11 mouse cellular contexts compared by ENCODE assay signal in genomic region chr2:68381205-68381604, GRCm38 (mm10).
DNase-seq lines count a peak whose midpoint lies in the region; ATAC-seq lines count a peak whose summit lies in the region.
"Had no signal": no experiment of that assay in that cellular context is flagged by ENCODE, and none has a peak within 500 bp of the region (broad histone marks: within the 10 kb centered on the region; RNA-seq: fewer than 3 reads in every experiment).

No protein-coding gene starts in this region.

- no peaks in the 10 kb centered on the region for H3K27me3 ChIP-seq in heart, embryonic 15.5 days
- H3K27me3 ChIP-seq in midbrain, embryonic 12.5 days, result 0 out of 2 replicates have a peak, but pooled peaks cover 3% of the 10 kb centered on the region
- 0 out of 2 replicates have a peak, but pooled peaks cover 11% of the 10 kb centered on the region for H3K27me3 ChIP-seq in midbrain, embryonic 10.5 days (ENCODE audit: low read depth, poor library complexity, severe bottlenecking)
- no peaks in the 10 kb centered on the region for H3K27me3 ChIP-seq in midbrain, embryonic 13.5 days

- H3K9ac ChIP-seq in heart, embryonic 15.5 days, result no peak overlapping the region
- H3K9ac ChIP-seq in midbrain, embryonic 12.5 days (replicated peaks), result no peak overlapping the region
- no peak overlapping the region for H3K9ac ChIP-seq in midbrain, embryonic 13.5 days (replicated peaks)

- no peaks in the 10 kb centered on the region for H3K9me3 ChIP-seq in heart, embryonic 15.5 days (replicated peaks)
- H3K9me3 ChIP-seq in midbrain, embryonic 12.5 days, result no peaks in the 10 kb centered on the region
- no peaks in the 10 kb centered on the region for H3K9me3 ChIP-seq in midbrain, embryonic 10.5 days (replicated peaks)
- H3K9me3 ChIP-seq in midbrain, embryonic 13.5 days, result no peaks in the 10 kb centered on the region
- H3K9me3 ChIP-seq: heart, embryonic 10.5 days had no signal

- DNase-seq in heart, postnatal 25 days (ENCODE audit: low spot score), result no peak
- no peak for DNase-seq in midbrain, embryonic 10.5 days (ENCODE audit: low spot score)
- peak; percentile 64 for DNase-seq in induced T-regulatory cell, adult 2 months (ENCODE audit: low read depth)
- peak; percentile 35 to 36 for DNase-seq in thymus, postnatal 10 days (ENCODE audit: low spot score in 2 of 2)
- no peak for DNase-seq in urinary bladder, postnatal 25 days (ENCODE audit: low spot score)
- DNase-seq: cerebellum, postnatal 36 days; right cerebral cortex, postnatal 14 days had no signal

- H3K4me3 ChIP-seq in heart, embryonic 15.5 days, result no peak overlapping the region
- H3K4me3 ChIP-seq in midbrain, embryonic 12.5 days, result no peak overlapping the region
- no peak overlapping the region for H3K4me3 ChIP-seq in midbrain, embryonic 10.5 days
- no peak overlapping the region for H3K4me3 ChIP-seq in midbrain, embryonic 13.5 days (replicated peaks)
- H3K4me3 ChIP-seq: heart, embryonic 10.5 days had no signal

- intact Hi-C loops in heart, postnatal 25 days (cut with DNase I), result no loop called here

- 59% methylated on average over 6 of the region's 6 CpGs for WGBS in heart, embryonic 15.5 days
- WGBS in midbrain, embryonic 12.5 days, result 54% methylated on average over 6 of the region's 6 CpGs
- WGBS in midbrain, embryonic 10.5 days, result 65% methylated on average over 6 of the region's 6 CpGs
- WGBS in midbrain, embryonic 13.5 days, result 45% methylated on average over 6 of the region's 6 CpGs

- H3K27ac ChIP-seq in heart, embryonic 15.5 days, result 0 out of 2 replicates have a peak overlapping the region, but pooled peaks have one; percentile 55
- H3K27ac ChIP-seq in midbrain, embryonic 12.5 days (replicated peaks), result 0 out of 2 replicates have a peak overlapping the region, but pooled peaks have one; percentile 42
- no peak overlapping the region; the same call in 1 of the 2 replicates for H3K27ac ChIP-seq in midbrain, embryonic 10.5 days (replicated peaks)
- no peak overlapping the region for H3K27ac ChIP-seq in midbrain, embryonic 13.5 days

- peaks cover 75% of the 10 kb centered on the region for H3K4me1 ChIP-seq in heart, embryonic 15.5 days (replicated peaks)
- H3K4me1 ChIP-seq in midbrain, embryonic 12.5 days, result peaks cover 44% of the 10 kb centered on the region
- peaks cover 83% of the 10 kb centered on the region for H3K4me1 ChIP-seq in midbrain, embryonic 10.5 days
- peaks cover 62% of the 10 kb centered on the region for H3K4me1 ChIP-seq in midbrain, embryonic 13.5 days (replicated peaks)

- no peak for ATAC-seq in heart, embryonic 15.5 days (replicated peaks; ENCODE audit: insufficient number of reproducible peaks, insufficient read depth, low FRiP score, low read depth)
- ATAC-seq in midbrain, embryonic 12.5 days (ENCODE audit: low FRiP score, low read depth), result no peak
- ATAC-seq in midbrain, embryonic 13.5 days, result no peak

- H3K4me2 ChIP-seq in heart, embryonic 15.5 days, result no peak overlapping the region
- H3K4me2 ChIP-seq in midbrain, embryonic 12.5 days (replicated peaks), result no peak overlapping the region
- H3K4me2 ChIP-seq in midbrain, embryonic 13.5 days (replicated peaks), result no peak overlapping the region

- H3K36me3 ChIP-seq in heart, embryonic 15.5 days, result 0 out of 2 replicates have a peak, but pooled peaks cover 4% of the 10 kb centered on the region
- H3K36me3 ChIP-seq in midbrain, embryonic 12.5 days, result no peaks in the 10 kb centered on the region
- peaks cover 14% of the 10 kb centered on the region for H3K36me3 ChIP-seq in midbrain, embryonic 10.5 days
- H3K36me3 ChIP-seq in midbrain, embryonic 13.5 days, result 0 out of 2 replicates have a peak, but pooled peaks cover 3% of the 10 kb centered on the region

Comparison
In these comparisons a context has a peak if more than half of its experiments do, and no peak if none do; other contexts are left out.
1. H3K27ac ChIP-seq: peak in heart, embryonic 15.5 days (single experiment) and midbrain, embryonic 12.5 days (single experiment); none in midbrain, embryonic 10.5 days (single experiment) and midbrain, embryonic 13.5 days (single experiment).
2. DNase-seq: peak in induced T-regulatory cell, adult 2 months (single experiment) and thymus, postnatal 10 days (2 of 2); none in heart, postnatal 25 days (single experiment), midbrain, embryonic 10.5 days (single experiment) and urinary bladder, postnatal 25 days (single experiment).